Mouse (Mus musculus): ENCODE data around the gene Dbil5.
A peak's percentile ranks its signal among the peaks of the same experiment; 100 is the strongest.

Dbil5 gene

GRCm38 (mm10) chr11:76236136-76236535 is 18.7 kb downstream of the Dbil5 start:
- DNase-seq (ENCODE audit: low spot score): no peak

- no peak for DNase-seq (ENCODE audit: low spot score)
These were observed 22.3 kb downstream of the Dbil5 start for GRCm38 (mm10) chr11:76239750-76240149.

- DNase-seq (ENCODE audit: low spot score): peak; percentile 95
These were observed 25.7 kb downstream of the Dbil5 start, which contains the start of the genes Mrm3 and Glod4 for GRCm38 (mm10) chr11:76242901-76243810. Gene Mrm3 (plus strand): TSS chr11:76243715. Gene Glod4 (minus strand): TSS chr11:76243725.

GRCm38 (mm10) chr11:76243811-76244546 is 26.6 kb downstream of the Dbil5 start:
- no peak for DNase-seq (ENCODE audit: low spot score)

- DNase-seq (ENCODE audit: low spot score): no peak
These were observed 29.0 kb downstream of the Dbil5 start for GRCm38 (mm10) chr11:76246439-76246838.

- peak; percentile 49 for DNase-seq (ENCODE audit: low spot score)
These were observed 29.8 kb downstream of the Dbil5 start for GRCm38 (mm10) chr11:76247239-76247638.

- DNase-seq (ENCODE audit: low spot score): no peak
These were observed 34.6 kb downstream of the Dbil5 start for GRCm38 (mm10) chr11:76252036-76252435.

- peak; percentile 83 for DNase-seq (ENCODE audit: low spot score)
These were observed 35.9 kb downstream of the Dbil5 start for GRCm38 (mm10) chr11:76253145-76253917.

GRCm38 (mm10) chr11:76253918-76254264 is 36.5 kb downstream of the Dbil5 start:
- DNase-seq (ENCODE audit: low spot score): no peak

GRCm38 (mm10) chr11:76255431-76256001 is 38.1 kb downstream of the Dbil5 start:
- DNase-seq (ENCODE audit: low spot score): no peak

- DNase-seq (ENCODE audit: low spot score): no peak
These were observed 38.7 kb downstream of the Dbil5 start for GRCm38 (mm10) chr11:76256129-76256528.

GRCm38 (mm10) chr11:76257386-76257785 is 40.0 kb downstream of the Dbil5 start:
- no peak for DNase-seq (ENCODE audit: low spot score)

- DNase-seq (ENCODE audit: low spot score): no peak
These were observed 41.1 kb downstream of the Dbil5 start for GRCm38 (mm10) chr11:76258511-76258910.

GRCm38 (mm10) chr11:76260208-76261050 is 43.0 kb downstream of the Dbil5 start:
- no peak for DNase-seq (ENCODE audit: low spot score)

GRCm38 (mm10) chr11:76261224-76261623 is 43.8 kb downstream of the Dbil5 start:
- no peak for DNase-seq (ENCODE audit: low spot score)

- peak; percentile 70 for DNase-seq (ENCODE audit: low spot score)
These were observed 45.4 kb downstream of the Dbil5 start for GRCm38 (mm10) chr11:76262611-76263351.

GRCm38 (mm10) chr11:76267550-76267949 is 50.1 kb downstream of the Dbil5 start:
- no peak for DNase-seq (ENCODE audit: low spot score)

- DNase-seq (ENCODE audit: low spot score): no peak
These were observed 50.6 kb downstream of the Dbil5 start for GRCm38 (mm10) chr11:76268001-76268459.

Data from retina, embryonic 14.5 days (tissue).